Mouse (Mus musculus) limb, embryonic 15.5 days (tissue): Measurements from ENCODE around the gene G0s2. TPM values are rescaled to one million over a fixed set of nuclear protein-coding genes. Genes with fewer than 3 reads are reported as not detected.
"Not testable (repeated sequence)": the region's sequence is repeated elsewhere in the genome, so short reads cannot be mapped to it uniquely, and the experiment has no call there.

Source experiments
- ATAC-seq: fragments of 200-750 bp; cut with Nextera tagmentation; 2 replicates; pipeline ENCODE4 v1.8.0; 2017; ENCODE audit warnings: low read depth, moderate TSS enrichment; ENCODE audit not compliant: insufficient number of reproducible peaks, low FRiP score, low TSS enrichment
- H3K27ac ChIP-seq: fragments of 300-500 bp; sonication (generic); 2 replicates; pipeline ENCODE4 v1.5.1; 2015; ENCODE audit warnings: moderate library complexity, mild to moderate bottlenecking, inconsistent platforms
- H3K27me3 ChIP-seq: fragments of 300-500 bp; sonication (generic); 2 replicates; pipeline ENCODE4 v1.6.1; 2015; ENCODE audit warnings: inconsistent platforms
- H3K36me3 ChIP-seq: fragments of 300-500 bp; sonication (generic); 2 replicates; pipeline ENCODE4 v1.6.1; 2015; ENCODE audit warnings: inconsistent platforms
- H3K4me1 ChIP-seq: fragments of 300-500 bp; sonication (generic); 2 replicates; pipeline ENCODE4 v1.6.1; 2015; ENCODE audit warnings: inconsistent platforms
- H3K4me2 ChIP-seq: fragments of 300-500 bp; sonication (generic); 2 replicates; pipeline ENCODE4 v1.6.1; 2015; ENCODE audit warnings: mild to moderate bottlenecking, inconsistent platforms
- H3K4me3 ChIP-seq: fragments of 300-500 bp; sonication (generic); 2 replicates; pipeline ENCODE4 v1.5.1; 2015; ENCODE audit warnings: mild to moderate bottlenecking, inconsistent platforms
- H3K9ac ChIP-seq: fragments of 300-500 bp; sonication (generic); 2 replicates; pipeline ENCODE4 v1.6.1; 2015; ENCODE audit warnings: inconsistent platforms
- H3K9me3 ChIP-seq: fragments of 300-500 bp; sonication (generic); 2 replicates; pipeline ENCODE4 v1.6.1; 2016; ENCODE audit warnings: inconsistent platforms
- whole genome bisulfite sequencing: fragments of 180-500 bp; shearing (Covaris S2); methylation state at CpG from one replicate; pipeline ENCODE4 v1.1.7; 2015; 5-methylcytosine and 5-hydroxymethylcytosine counted together
- polyA plus RNA-seq: library from polyadenylated mRNA; unstranded; fragments of >200 nt; fragmentation: Nextera tagmentation; extraction: Ambion mirVana; gene quantifications from 2 replicates; pipeline ENCODE4 v1.2.1, GENCODE M21; 2015

G0s2 gene
- polyA plus RNA-seq, 1 experiment from 2014 or later, result 26.5 TPM

DNA sequence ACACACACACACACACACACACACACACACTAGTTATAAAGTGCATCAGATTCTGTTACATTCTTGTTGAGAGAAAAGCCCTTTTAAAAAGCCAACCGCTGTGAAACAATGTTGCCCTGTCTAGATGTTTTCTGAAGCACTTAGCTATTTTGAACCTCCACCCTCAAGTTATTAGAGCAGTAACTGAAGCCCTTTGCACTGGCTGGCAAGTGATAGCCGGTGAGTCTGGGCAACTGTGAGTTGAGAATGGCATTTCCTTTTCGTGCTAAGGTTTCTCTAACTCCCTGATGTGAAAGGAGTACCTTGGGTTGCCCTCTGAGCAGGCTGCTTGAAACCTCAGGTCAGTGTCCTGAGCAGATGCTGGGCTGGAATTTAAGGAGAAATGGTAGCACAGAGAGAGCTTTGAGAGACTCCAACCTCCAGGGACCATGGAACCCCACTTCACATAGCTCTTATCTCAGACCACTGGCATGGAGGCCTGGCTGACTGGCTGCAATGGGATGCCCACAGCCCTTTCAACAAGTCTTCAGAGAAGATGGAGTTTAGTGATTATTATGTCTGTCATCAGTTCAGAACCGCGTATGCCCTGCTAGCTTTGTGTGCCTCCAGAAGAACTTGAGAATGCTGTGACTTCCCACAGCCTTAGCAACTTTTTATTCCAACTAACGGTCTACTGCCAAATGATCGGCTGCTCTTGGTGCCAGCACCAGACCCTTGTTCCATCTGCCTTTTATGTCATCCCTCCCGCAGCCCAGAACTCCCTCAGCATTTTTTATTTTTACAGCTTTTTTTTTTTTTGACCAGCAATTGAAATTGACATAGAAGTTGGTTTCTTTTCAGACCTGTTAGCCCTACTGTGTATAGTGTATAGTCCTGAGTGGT is 9.8 kb downstream of the G0s2 start:
- ATAC-seq, result no peak
- no peak overlapping the region for H3K4me3 ChIP-seq
- no peak overlapping the region for H3K27ac ChIP-seq
- 67% methylated on average over 8 of the region's 8 CpGs for WGBS
- no peaks in the 10 kb centered on the region for H3K9me3 ChIP-seq
- H3K4me1 ChIP-seq, result peaks cover 6% of the 10 kb centered on the region; the same call in 1 of the 2 replicates
- no peak overlapping the region for H3K9ac ChIP-seq
- H3K4me2 ChIP-seq, result no peak overlapping the region
- no peaks in the 10 kb centered on the region for H3K36me3 ChIP-seq
- H3K27me3 ChIP-seq, result no peaks in the 10 kb centered on the region

GRCm38 (mm10) chr1:193261897-193262548 is 11.0 kb downstream of the G0s2 start:
- Histone ChIP-seq H3K4me2 (no peak overlapping the region), H3K27me3 (no peaks in the 10 kb centered on the region), H3K9ac (no peak overlapping the region), H3K9me3 (no peaks in the 10 kb centered on the region), H3K27ac (no peak overlapping the region), H3K36me3 (no peaks in the 10 kb centered on the region), H3K4me3 (no peak overlapping the region), H3K4me1 (peaks cover 6% of the 10 kb centered on the region; the same call in 1 of the 2 replicates)
- 61% methylated on average over 7 of the region's 7 CpGs for WGBS
- no peak for ATAC-seq

DNA sequence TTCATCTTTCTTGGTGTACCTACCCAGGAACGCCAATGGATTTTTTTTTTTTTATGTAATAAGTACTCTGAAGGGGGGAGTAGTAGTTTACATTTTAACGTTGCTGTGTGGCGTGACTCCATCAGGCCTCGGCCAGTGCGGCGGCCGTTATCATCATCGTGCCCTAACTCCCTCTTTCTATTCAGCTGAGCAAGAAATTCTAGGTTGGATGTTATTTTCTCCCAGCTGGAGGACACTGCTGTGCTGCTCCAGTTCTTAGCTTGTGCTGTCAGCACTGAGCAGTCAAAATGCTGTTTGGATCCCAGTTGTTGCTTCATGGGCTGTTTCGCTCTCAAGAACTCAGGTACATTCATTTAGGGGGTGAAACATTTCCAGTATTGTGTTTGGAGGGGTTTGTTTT is 13.5 kb downstream of the G0s2 start:
- ATAC-seq, result no peak
- Histone ChIP-seq H3K27ac (no peak overlapping the region), H3K4me3 (no peak overlapping the region), H3K4me1 (peaks cover 12% of the 10 kb centered on the region; the same call in 1 of the 2 replicates), H3K36me3 (no peaks in the 10 kb centered on the region), H3K9me3 (no peaks in the 10 kb centered on the region), H3K4me2 (no peak overlapping the region), H3K27me3 (no peaks in the 10 kb centered on the region), H3K9ac (no peak overlapping the region)
- 89% methylated on average over 9 of the region's 9 CpGs for WGBS

GRCm38 (mm10) chr1:193256621-193257098 is 16.4 kb downstream of the G0s2 start:
- no peak for ATAC-seq
- H3K27me3 ChIP-seq, result no peaks in the 10 kb centered on the region
- H3K4me1 ChIP-seq, result 0 out of 2 replicates have a peak, but pooled peaks cover 6% of the 10 kb centered on the region
- WGBS, result 55% methylated on average over 5 of the region's 5 CpGs
- H3K36me3 ChIP-seq, result no peaks in the 10 kb centered on the region
- H3K4me3 ChIP-seq, result no peak overlapping the region
- H3K27ac ChIP-seq, result peak overlapping the region; percentile 60; the same call in 1 of the 2 replicates
- H3K9ac ChIP-seq, result no peak overlapping the region
- no peak overlapping the region for H3K4me2 ChIP-seq
- H3K9me3 ChIP-seq, result no peaks in the 10 kb centered on the region

- Histone ChIP-seq H3K27me3 (no peaks in the 10 kb centered on the region), H3K9me3 (no peaks in the 10 kb centered on the region), H3K9ac (no peak overlapping the region), H3K4me1 (0 out of 2 replicates have a peak, but pooled peaks cover 6% of the 10 kb centered on the region), H3K4me2 (no peak overlapping the region), H3K27ac (peak overlapping the region; percentile 60; the same call in 1 of the 2 replicates), H3K4me3 (no peak overlapping the region), H3K36me3 (no peaks in the 10 kb centered on the region)
- 0 out of 2 replicates have a peak, but pooled peaks have one; percentile 16 for ATAC-seq
Measured at GRCm38 (mm10) chr1:193256289-193256577, 16.8 kb downstream of the G0s2 start.

DNA sequence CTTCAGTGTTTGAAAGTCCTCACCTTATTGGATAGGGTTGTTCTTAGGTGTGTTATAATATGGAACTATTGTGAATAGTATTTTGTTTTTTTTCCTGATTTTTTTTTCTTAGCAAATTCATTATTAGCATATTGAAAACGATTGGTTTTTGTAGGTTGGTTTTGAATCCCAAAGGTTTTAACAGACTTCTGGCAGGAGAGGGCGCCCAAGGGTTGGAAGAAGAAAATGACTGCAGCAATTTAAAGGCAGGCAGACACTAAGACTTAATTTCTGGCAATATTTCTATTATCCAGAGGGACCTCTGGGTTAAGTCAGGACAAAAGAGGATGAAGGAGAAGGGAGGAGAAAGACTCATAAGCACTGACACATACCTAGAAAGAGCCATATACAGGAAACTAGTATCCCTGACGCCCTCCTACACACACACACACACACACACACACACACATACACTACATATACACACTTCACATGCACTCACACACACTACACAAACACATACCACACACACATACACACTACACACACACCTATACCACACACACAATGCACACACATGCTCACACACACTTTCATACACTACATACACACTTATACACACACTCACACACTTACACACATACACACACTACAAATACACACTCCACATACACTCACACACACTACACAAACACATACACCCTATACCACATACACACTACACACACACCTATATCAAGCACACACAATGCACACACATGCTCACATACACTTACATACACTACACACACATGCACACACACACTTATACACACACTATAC is 17.3 kb downstream of the G0s2 start:
- Histone ChIP-seq H3K4me3 (no peak overlapping the region), H3K9me3 (no peaks in the 10 kb centered on the region), H3K9ac (no peak overlapping the region), H3K36me3 (no peaks in the 10 kb centered on the region), H3K27me3 (no peaks in the 10 kb centered on the region), H3K27ac (no peak overlapping the region), H3K4me2 (no peak overlapping the region), H3K4me1 (0 out of 2 replicates have a peak, but pooled peaks cover 6% of the 10 kb centered on the region)
- ATAC-seq, result 0 out of 2 replicates have a peak, but pooled peaks have one; percentile 31
- 32% methylated on average over 3 of the region's 3 CpGs for WGBS

GRCm38 (mm10) chr1:193255032-193255431 is 18.0 kb downstream of the G0s2 start:
- Histone ChIP-seq H3K4me1 (0 out of 2 replicates have a peak, but pooled peaks cover 6% of the 10 kb centered on the region), H3K9me3 (no peaks in the 10 kb centered on the region), H3K9ac (no peak overlapping the region), H3K4me2 (no peak overlapping the region), H3K27ac (no peak overlapping the region), H3K4me3 (no peak overlapping the region), H3K36me3 (no peaks in the 10 kb centered on the region), H3K27me3 (no peaks in the 10 kb centered on the region)
- WGBS, result 48% methylated on average over 8 of the region's 8 CpGs
- ATAC-seq, result no peak

GRCm38 (mm10) chr1:193253895-193254294 is 19.1 kb downstream of the G0s2 start:
- 64% methylated on average over 3 of the region's 3 CpGs for WGBS
- H3K4me1 ChIP-seq, H3K27ac ChIP-seq, H3K9me3 ChIP-seq, H3K36me3 ChIP-seq, H3K4me3 ChIP-seq, H3K27me3 ChIP-seq, H3K9ac ChIP-seq, H3K4me2 ChIP-seq, ATAC-seq: not testable (repeated sequence)

DNA sequence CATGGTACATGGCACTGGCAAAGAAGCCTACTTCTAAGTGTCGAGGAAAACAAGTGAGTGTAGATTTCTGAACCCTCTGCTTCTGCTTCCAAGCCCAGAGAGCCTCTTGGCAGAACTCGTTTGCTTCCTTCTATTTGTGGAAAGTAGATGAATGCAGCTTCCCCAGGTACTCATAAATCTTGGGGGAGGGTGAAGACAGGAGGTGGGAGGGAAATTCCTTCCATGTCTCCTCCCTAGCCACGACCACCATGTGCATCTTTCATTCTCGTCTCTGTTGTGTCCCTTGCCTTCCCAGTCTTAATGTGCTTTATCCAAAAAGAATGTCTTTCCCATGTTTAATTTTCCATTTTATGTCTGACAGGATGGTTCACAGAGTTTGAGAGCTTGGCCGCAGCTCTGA is 20.4 kb downstream of the G0s2 start:
- Histone ChIP-seq H3K27me3 (no peaks in the 10 kb centered on the region), H3K27ac (peak overlapping the region; percentile 33; the same call in 1 of the 2 replicates), H3K36me3 (no peaks in the 10 kb centered on the region), H3K4me3 (no peak overlapping the region), H3K9ac (no peak overlapping the region), H3K4me2 (0 out of 2 replicates have a peak overlapping the region, but pooled peaks have one; percentile 3), H3K9me3 (no peaks in the 10 kb centered on the region), H3K4me1 (0 out of 2 replicates have a peak, but pooled peaks cover 6% of the 10 kb centered on the region)
- ATAC-seq, result no peak
- 15% methylated on average over 5 of the region's 5 CpGs for WGBS

GRCm38 (mm10) chr1:193251386-193251785 is 21.6 kb downstream of the G0s2 start:
- ATAC-seq, result no peak
- H3K4me2 ChIP-seq, result no peak overlapping the region
- 72% methylated on average over 7 of the region's 7 CpGs for WGBS

GRCm38 (mm10) chr1:193250026-193250425 is 23.0 kb downstream of the G0s2 start:
- ATAC-seq, result no peak
- no peaks in the 10 kb centered on the region for H3K9me3 ChIP-seq
- no peak overlapping the region for H3K27ac ChIP-seq
- H3K9ac ChIP-seq, result no peak overlapping the region
- H3K36me3 ChIP-seq, result no peaks in the 10 kb centered on the region
- H3K4me1 ChIP-seq, result no peaks in the 10 kb centered on the region
- H3K4me3 ChIP-seq, result no peak overlapping the region
- no peaks in the 10 kb centered on the region for H3K27me3 ChIP-seq
- H3K4me2 ChIP-seq, result no peak overlapping the region
- WGBS, result 80% methylated on average over 2 of the region's 2 CpGs

More at GRCm38 (mm10) chr1:193251386-193251785, 21.6 kb downstream of the G0s2 start:
- Histone ChIP-seq H3K27ac (no peak overlapping the region), H3K9me3 (no peaks in the 10 kb centered on the region), H3K9ac (no peak overlapping the region), H3K4me1 (0 out of 2 replicates have a peak, but pooled peaks cover 2% of the 10 kb centered on the region), H3K4me3 (no peak overlapping the region), H3K36me3 (no peaks in the 10 kb centered on the region), H3K27me3 (no peaks in the 10 kb centered on the region)
